Mouse (Mus musculus) ES-CJ7 (cell line): ENCODE data around the gene Spry1.

Experiments used
- DNase-seq: peaks from one replicate; pipeline ENCODE4 v3.0.0; 2011; ENCODE audit warnings: low read depth, low spot score

Spry1 gene

DNA sequence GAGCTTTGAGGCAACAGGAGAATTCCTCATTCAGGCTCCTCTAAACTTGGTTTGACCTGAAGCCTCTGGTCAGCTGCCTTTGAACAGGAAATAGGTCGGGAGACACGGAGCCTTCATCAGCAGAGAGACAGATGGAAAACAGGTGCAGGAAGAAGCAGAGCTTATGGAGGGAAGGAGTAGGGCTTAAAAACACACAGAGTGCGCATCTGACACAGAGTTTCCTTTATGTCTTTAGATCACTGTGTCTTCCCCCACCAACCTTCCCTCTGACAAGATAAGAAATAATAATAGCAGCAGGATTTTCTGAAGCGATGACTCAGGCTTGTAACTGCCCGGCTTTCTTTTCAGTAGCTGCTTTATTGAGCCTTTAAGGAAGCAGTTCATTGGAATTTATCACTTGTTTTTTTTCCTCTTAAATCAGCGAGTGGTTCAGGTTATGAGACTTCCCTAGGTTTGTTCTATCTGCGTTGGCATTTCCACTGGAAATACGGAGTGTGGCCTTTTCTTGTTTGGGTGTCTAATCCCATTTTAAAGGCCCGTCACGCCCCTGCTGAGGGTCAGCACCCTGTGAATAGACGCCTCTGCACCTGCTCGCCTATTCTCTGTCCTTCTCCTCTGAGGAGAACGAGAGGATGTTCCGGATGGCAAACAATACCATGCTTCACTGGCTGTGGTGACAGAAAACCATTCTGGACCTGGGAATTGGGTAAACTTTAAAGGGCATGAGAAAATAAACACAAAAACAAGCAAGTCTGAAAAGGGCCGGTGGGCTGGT is 32.7 kb downstream of the Spry1 start:
- no peak for DNase-seq

- peak; percentile 62 for DNase-seq
Observed at GRCm38 (mm10) chr3:37673513-37674261, 33.9 kb downstream of the Spry1 start.

GRCm38 (mm10) chr3:37675056-37675525 is 35.3 kb downstream of the Spry1 start:
- DNase-seq, result no peak

GRCm38 (mm10) chr3:37676291-37676690 is 36.5 kb downstream of the Spry1 start:
- no peak for DNase-seq

DNA sequence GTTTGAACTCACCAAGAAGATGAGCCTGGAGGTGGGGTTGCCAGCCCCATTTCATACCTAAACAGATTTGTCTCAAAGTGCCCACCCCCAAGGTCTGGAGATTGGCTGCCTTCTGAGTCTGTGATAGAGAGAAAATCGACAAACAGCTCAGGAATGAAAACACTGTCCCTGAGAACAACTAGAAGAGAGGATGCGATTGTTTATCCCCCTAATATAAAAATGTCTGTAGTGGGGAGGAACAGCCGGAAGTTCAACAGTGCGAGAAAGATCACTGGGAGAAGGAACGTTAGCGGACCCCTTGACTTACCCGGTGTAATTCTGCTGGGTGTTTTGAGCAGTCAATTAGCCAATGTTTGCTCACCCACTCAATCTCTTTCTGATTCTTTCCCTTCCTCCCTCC is 46.5 kb downstream of the Spry1 start:
- no peak for DNase-seq

GRCm38 (mm10) chr3:37686751-37687150 is 47.0 kb downstream of the Spry1 start:
- DNase-seq, result no peak

- peak; percentile 67 for DNase-seq
Observed at GRCm38 (mm10) chr3:37687158-37687980, 47.6 kb downstream of the Spry1 start.

- DNase-seq, result no peak
Observed at GRCm38 (mm10) chr3:37692945-37693344, 53.2 kb downstream of the Spry1 start.

DNA sequence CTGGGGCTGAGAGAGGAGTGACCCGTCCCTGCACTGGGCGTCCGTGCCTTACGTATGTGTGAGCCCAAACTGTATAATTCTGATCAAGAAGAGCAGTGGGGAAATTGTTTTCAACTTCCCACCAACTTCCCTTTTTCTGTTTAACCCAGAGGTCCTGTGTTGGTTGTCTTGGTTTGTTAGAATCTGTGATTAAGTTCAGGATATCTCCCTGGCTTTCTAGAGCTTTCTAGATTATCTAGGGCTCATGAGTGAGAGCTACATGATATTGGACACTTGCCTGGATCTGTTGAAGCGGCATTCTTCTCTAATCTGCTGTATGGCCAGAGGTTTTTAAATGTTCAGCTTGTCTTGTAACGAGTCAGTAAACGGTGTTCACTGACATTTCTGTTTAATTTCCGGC is 53.8 kb downstream of the Spry1 start:
- no peak for DNase-seq
